Mouse (Mus musculus) MEL (cell line): Measurements from ENCODE around the gene Sap25.

ENCODE experiments used
- CTCF ChIP-seq, 3 experiments: IDR thresholded peaks in 2 of 3; conservative IDR thresholded peaks in 1 of 3; 2 replicates each; pipeline ENCODE4 v1.5.1; 2011 to 2012; ENCODE audit warnings: low read length in 3 of 3, low read depth in 2 of 3, mild to moderate bottlenecking in 2 of 3, improper control_type of control experiment in 1 of 3, inconsistent platforms in 1 of 3, mixed read lengths in 1 of 3, moderate library complexity in 1 of 3; ENCODE audit not compliant: control insufficient read depth in 1 of 3, insufficient read depth in 1 of 3, poor library complexity in 1 of 3, severe bottlenecking in 1 of 3
- E2F4 ChIP-seq: IDR thresholded peaks from 2 replicates; pipeline ENCODE4 v1.6.1; 2011; ENCODE audit warnings: low read depth, low read length, improper control_type of control experiment, borderline replicate concordance
- EP300 ChIP-seq, 2 experiments: IDR thresholded peaks; 2 replicates each; pipeline ENCODE4 v1.6.1; 2011; ENCODE audit warnings: improper control_type of control experiment in 2 of 2, low read length in 2 of 2, low read depth in 1 of 2, mild to moderate bottlenecking in 1 of 2
- GABPA ChIP-seq: IDR thresholded peaks from 2 replicates; pipeline ENCODE4 v1.6.1; 2012; ENCODE audit warnings: low read depth, mild to moderate bottlenecking, inconsistent platforms, low read length, improper control_type of control experiment, moderate library complexity
- GATA1 ChIP-seq: IDR thresholded peaks from 2 replicates; pipeline ENCODE4 v1.6.1; 2011; ENCODE audit warnings: low read depth, low read length, improper control_type of control experiment
- MAFK ChIP-seq: IDR thresholded peaks from 2 replicates; pipeline ENCODE4 v1.6.1; 2011; ENCODE audit warnings: low read depth, mild to moderate bottlenecking, low read length, improper control_type of control experiment, borderline replicate concordance
- MAZ ChIP-seq: IDR thresholded peaks from 2 replicates; pipeline ENCODE4 v1.6.1; 2012; ENCODE audit warnings: low read depth, mild to moderate bottlenecking, inconsistent platforms, low read length, improper control_type of control experiment
- POLR2A ChIP-seq, 2 experiments: IDR thresholded peaks; 2 replicates each; pipeline ENCODE4 v1.6.1; 2011 to 2012; ENCODE audit warnings: low read length in 2 of 2, mild to moderate bottlenecking in 2 of 2, control low read depth in 1 of 2, improper control_type of control experiment in 1 of 2, low read depth in 1 of 2, moderate library complexity in 1 of 2; ENCODE audit not compliant: control insufficient read depth in 1 of 2, insufficient read depth in 1 of 2, poor library complexity in 1 of 2
- SMC3 ChIP-seq: IDR thresholded peaks from 2 replicates; pipeline ENCODE4 v1.6.1; 2011; ENCODE audit warnings: low read depth, low read length, improper control_type of control experiment
- TAL1 ChIP-seq: IDR thresholded peaks from 2 replicates; pipeline ENCODE4 v1.6.1; 2012; ENCODE audit warnings: mild to moderate bottlenecking, inconsistent platforms, low read length, moderate library complexity, mixed read lengths
- TCF12 ChIP-seq: IDR thresholded peaks from 2 replicates; pipeline ENCODE4 v1.6.1; 2014; ENCODE audit warnings: low read depth, mild to moderate bottlenecking, inconsistent platforms, low read length, improper control_type of control experiment, moderate library complexity
- ZMIZ1 ChIP-seq: IDR thresholded peaks from 2 replicates; pipeline ENCODE4 v1.6.1; 2012; ENCODE audit warnings: low read depth, mild to moderate bottlenecking, inconsistent platforms, low read length, improper control_type of control experiment, moderate library complexity

GRCm38 (mm10) chr5:137641054-137641453 lies at the start of gene Sap25:
- TF ChIP-seq CTCF (IDR thresholded peaks at IDR 0.05 in 2 of 3, conservative IDR thresholded peaks at IDR 0.05 in 1 of 3; ENCODE audit: control insufficient read depth in 1 of 3, insufficient read depth in 1 of 3, low read depth in 2 of 3, low read length in 3 of 3, poor library complexity in 1 of 3, severe bottlenecking in 1 of 3) (peak; percentile 18 to 62 (median 43); a peak in 5 of 6 replicates), POLR2A (IDR thresholded peaks at IDR 0.05; ENCODE audit: control insufficient read depth in 1 of 2, insufficient read depth in 1 of 2, low read depth in 1 of 2, low read length in 2 of 2, poor library complexity in 1 of 2) (no peak; a peak in 1 of 4 replicates), MAZ (no peak), E2F4 (no peak), ZMIZ1 (no peak), MAFK (no peak), TCF12 (no peak), TAL1 (no peak), GATA1 (no peak), SMC3 (peak; percentile 38), GABPA (no peak), EP300 (IDR thresholded peaks at IDR 0.05; ENCODE audit: low read depth in 1 of 2, low read length in 2 of 2) (no peak)
